Mouse (Mus musculus) embryonic facial prominence, embryonic 12.5 days (tissue): Measurements from ENCODE around the gene Cox7a1. TPM values are rescaled to one million over a fixed set of nuclear protein-coding genes. Genes with fewer than 3 reads are reported as not detected.

Experiments
- ATAC-seq: fragments of 200-750 bp; cut with Nextera tagmentation; 2 replicates; pipeline ENCODE4 v1.8.0; 2017; ENCODE audit not compliant: insufficient number of reproducible peaks, insufficient read depth, low FRiP score, low TSS enrichment
- H3K27ac ChIP-seq: fragments of 300-500 bp; sonication (generic); 2 replicates; pipeline ENCODE4 v1.5.1; 2016; ENCODE audit warnings: mild to moderate bottlenecking
- H3K27me3 ChIP-seq: fragments of 300-500 bp; sonication (generic); 2 replicates; pipeline ENCODE4 v1.6.1; 2016; ENCODE audit warnings: mild to moderate bottlenecking, moderate library complexity
- H3K36me3 ChIP-seq: fragments of 300-500 bp; sonication (generic); 2 replicates; pipeline ENCODE4 v1.6.1; 2016; ENCODE audit warnings: mild to moderate bottlenecking
- H3K4me1 ChIP-seq: fragments of 300-500 bp; sonication (generic); 2 replicates; pipeline ENCODE4 v1.6.1; 2016
- H3K4me2 ChIP-seq: fragments of 300-500 bp; sonication (generic); replicated peaks from 2 replicates; pipeline ENCODE4 v1.6.1; 2016; ENCODE audit warnings: mild to moderate bottlenecking, moderate library complexity
- H3K4me3 ChIP-seq: fragments of 300-500 bp; sonication (generic); 2 replicates; pipeline ENCODE4 v1.5.1; 2016; ENCODE audit warnings: mild to moderate bottlenecking
- H3K9ac ChIP-seq: fragments of 300-500 bp; sonication (generic); 2 replicates; pipeline ENCODE4 v1.6.1; 2016; ENCODE audit warnings: mild to moderate bottlenecking, moderate library complexity
- H3K9me3 ChIP-seq: fragments of 300-500 bp; sonication (generic); 2 replicates; pipeline ENCODE4 v1.6.1; 2016; ENCODE audit warnings: mild to moderate bottlenecking, moderate library complexity
- WGBS: fragments of 180-500 bp; shearing (Covaris S2); methylation state at CpG from one replicate; pipeline ENCODE4 v1.1.7; 2016; 5-methylcytosine and 5-hydroxymethylcytosine counted together
- polyA plus RNA-seq: library from polyadenylated mRNA; unstranded; fragments of >200 nt; fragmentation: Nextera tagmentation; extraction: Ambion mirVana; gene quantifications from 2 replicates; pipeline ENCODE4 v1.2.1, GENCODE M21; 2016

Gene Cox7a1
- polyA plus RNA-seq, result 4.2 and 4.7 TPM in 2 replicates

GRCm38 (mm10) chr7:30183879-30184289, at the start of gene Cox7a1:
TSS of gene Cox7a1 (plus strand) at chr7:30184144.
- H3K9me3 ChIP-seq, result no peaks in the 10 kb centered on the region
- 1% methylated on average over 11 of the region's 11 CpGs for WGBS
- peak; percentile 42; the same call in 1 of the 2 replicates for ATAC-seq
- no peak within 1 kb of the TSS for H3K9ac ChIP-seq
- H3K36me3 ChIP-seq, result peaks cover 37% of the 10 kb centered on the region
- H3K27ac ChIP-seq, result no peak within 1 kb of the TSS
- peaks cover 9% of the 10 kb centered on the region for H3K4me1 ChIP-seq
- peak within 1 kb of the TSS; percentile 42 for H3K4me2 ChIP-seq
- H3K4me3 ChIP-seq, result no peak within 1 kb of the TSS
- no peaks in the 10 kb centered on the region for H3K27me3 ChIP-seq

- no peaks in the 10 kb centered on the region for H3K9me3 ChIP-seq
- ATAC-seq, result no peak
- H3K27ac ChIP-seq, result no peak overlapping the region
- H3K27me3 ChIP-seq, result no peaks in the 10 kb centered on the region
- H3K4me1 ChIP-seq, result no peaks in the 10 kb centered on the region
- H3K4me2 ChIP-seq, result no peak overlapping the region
- H3K36me3 ChIP-seq, result peaks cover 56% of the 10 kb centered on the region
- H3K9ac ChIP-seq, result no peak overlapping the region
- H3K4me3 ChIP-seq, result no peak overlapping the region
- WGBS, result 93% methylated on average over 10 of the region's 10 CpGs
Measured at GRCm38 (mm10) chr7:30136826-30137225, 47.1 kb upstream of the Cox7a1 start.

GRCm38 (mm10) chr7:30143170-30143554, 40.8 kb upstream of the Cox7a1 start:
- peaks cover 29% of the 10 kb centered on the region for H3K36me3 ChIP-seq
- H3K9ac ChIP-seq, result peak overlapping the region; percentile 47
- H3K27me3 ChIP-seq, result no peaks in the 10 kb centered on the region
- peak overlapping the region; percentile 42 for H3K4me3 ChIP-seq
- H3K4me1 ChIP-seq, result no peaks in the 10 kb centered on the region
- H3K9me3 ChIP-seq, result peaks cover 16% of the 10 kb centered on the region; the same call in 1 of the 2 replicates
- 17% methylated on average over 8 of the region's 8 CpGs for WGBS
- peak overlapping the region; percentile 77 for H3K27ac ChIP-seq
- peak overlapping the region; percentile 55 for H3K4me2 ChIP-seq
- ATAC-seq, result 0 out of 2 replicates have a peak, but pooled peaks have one; percentile 4

- peaks cover 22% of the 10 kb centered on the region; the same call in 1 of the 2 replicates for H3K9me3 ChIP-seq
- peak overlapping the region; percentile 77 for H3K27ac ChIP-seq
- peak overlapping the region; percentile 47 for H3K9ac ChIP-seq
- no peaks in the 10 kb centered on the region for H3K4me1 ChIP-seq
- peaks cover 28% of the 10 kb centered on the region for H3K36me3 ChIP-seq
- peak overlapping the region; percentile 55 for H3K4me2 ChIP-seq
- peak; percentile 93 for ATAC-seq
- 2% methylated on average over 35 of the region's 35 CpGs for WGBS
- H3K27me3 ChIP-seq, result no peaks in the 10 kb centered on the region
- H3K4me3 ChIP-seq, result peak overlapping the region; percentile 42
Measured at GRCm38 (mm10) chr7:30143555-30144209, 40.3 kb upstream of the Cox7a1 start.

- Histone ChIP-seq H3K4me2 (no peak overlapping the region), H3K9me3 (peaks cover 51% of the 10 kb centered on the region), H3K9ac (no peak overlapping the region), H3K36me3 (peaks cover 52% of the 10 kb centered on the region), H3K4me1 (no peaks in the 10 kb centered on the region), H3K27ac (no peak overlapping the region), H3K27me3 (no peaks in the 10 kb centered on the region), H3K4me3 (no peak overlapping the region)
- 92% methylated on average over 5 of the region's 5 CpGs for WGBS
- ATAC-seq, result no peak
Measured at GRCm38 (mm10) chr7:30147011-30147410, 36.9 kb upstream of the Cox7a1 start.

GRCm38 (mm10) chr7:30154040-30154439, 29.9 kb upstream of the Cox7a1 start:
- ATAC-seq, result no peak
- WGBS, result 94% methylated on average over 1 of the region's 1 CpGs

GRCm38 (mm10) chr7:30155507-30155906, 28.4 kb upstream of the Cox7a1 start:
- H3K4me2 ChIP-seq, result no peak overlapping the region
- no peak overlapping the region for H3K9ac ChIP-seq
- 98% methylated on average over 3 of the region's 3 CpGs for WGBS
- peaks cover 66% of the 10 kb centered on the region for H3K36me3 ChIP-seq
- no peak overlapping the region for H3K4me3 ChIP-seq
- no peaks in the 10 kb centered on the region for H3K27me3 ChIP-seq
- H3K27ac ChIP-seq, result no peak overlapping the region
- no peaks in the 10 kb centered on the region for H3K4me1 ChIP-seq
- no peak for ATAC-seq
- peaks cover 77% of the 10 kb centered on the region for H3K9me3 ChIP-seq

More at GRCm38 (mm10) chr7:30154040-30154439, 29.9 kb upstream of the Cox7a1 start:
- H3K27me3 ChIP-seq, result no peaks in the 10 kb centered on the region
- no peak overlapping the region for H3K4me2 ChIP-seq
- no peaks in the 10 kb centered on the region for H3K4me1 ChIP-seq
- no peak overlapping the region for H3K4me3 ChIP-seq
- H3K9ac ChIP-seq, result no peak overlapping the region
- H3K36me3 ChIP-seq, result peaks cover 66% of the 10 kb centered on the region
- peaks cover 80% of the 10 kb centered on the region for H3K9me3 ChIP-seq
- no peak overlapping the region for H3K27ac ChIP-seq

- peaks cover 88% of the 10 kb centered on the region for H3K36me3 ChIP-seq
- no peak overlapping the region for H3K4me3 ChIP-seq
- no peak overlapping the region for H3K9ac ChIP-seq
- no peaks in the 10 kb centered on the region for H3K4me1 ChIP-seq
- H3K27ac ChIP-seq, result no peak overlapping the region
- peaks cover 85% of the 10 kb centered on the region for H3K9me3 ChIP-seq
- no peak overlapping the region for H3K4me2 ChIP-seq
- H3K27me3 ChIP-seq, result no peaks in the 10 kb centered on the region
- ATAC-seq, result no peak
- WGBS, result 97% methylated on average over 5 of the region's 5 CpGs
Measured at GRCm38 (mm10) chr7:30163113-30163512, 20.8 kb upstream of the Cox7a1 start.

GRCm38 (mm10) chr7:30164745-30165144, 19.2 kb upstream of the Cox7a1 start:
- H3K27ac ChIP-seq, result no peak overlapping the region
- no peak for ATAC-seq
- 97% methylated on average over 2 of the region's 2 CpGs for WGBS
- no peak overlapping the region for H3K4me2 ChIP-seq
- no peaks in the 10 kb centered on the region for H3K27me3 ChIP-seq
- H3K9ac ChIP-seq, result no peak overlapping the region
- peaks cover 72% of the 10 kb centered on the region for H3K36me3 ChIP-seq
- no peak overlapping the region for H3K4me3 ChIP-seq
- H3K9me3 ChIP-seq, result peaks cover 69% of the 10 kb centered on the region
- no peaks in the 10 kb centered on the region for H3K4me1 ChIP-seq

GRCm38 (mm10) chr7:30168914-30169582, 14.9 kb upstream of the Cox7a1 start:
- peak overlapping the region; percentile 69 for H3K4me3 ChIP-seq
- peaks cover 7% of the 10 kb centered on the region for H3K4me1 ChIP-seq
- peak overlapping the region; percentile 80 for H3K9ac ChIP-seq
- H3K9me3 ChIP-seq, result peaks cover 30% of the 10 kb centered on the region
- peak overlapping the region; percentile 74 for H3K4me2 ChIP-seq
- H3K27ac ChIP-seq, result peak overlapping the region; percentile 92
- peaks cover 31% of the 10 kb centered on the region for H3K36me3 ChIP-seq
- no peak; the same call in 1 of the 2 replicates for ATAC-seq
- WGBS, result 2% methylated on average over 21 of the region's 21 CpGs
- no peaks in the 10 kb centered on the region for H3K27me3 ChIP-seq

GRCm38 (mm10) chr7:30169583-30170282, 14.2 kb upstream of the Cox7a1 start, which contains the start of gene Zfp146:
TSS of gene Zfp146 (minus strand) at chr7:30169750.
- ATAC-seq, result peak; percentile 94
- Histone ChIP-seq H3K36me3 (peaks cover 26% of the 10 kb centered on the region), H3K9ac (peak within 1 kb of the TSS; percentile 80), H3K27me3 (no peaks in the 10 kb centered on the region), H3K9me3 (peaks cover 25% of the 10 kb centered on the region), H3K4me1 (peaks cover 7% of the 10 kb centered on the region), H3K4me3 (peak within 1 kb of the TSS; percentile 69), H3K4me2 (peak within 1 kb of the TSS; percentile 74), H3K27ac (peak within 1 kb of the TSS; percentile 92)
- under 1% methylated on average over 36 of the region's 36 CpGs for whole genome bisulfite sequencing
